Mouse (Mus musculus) gastrocnemius, adult 18-20 months (tissue): ENCODE results near the gene Fat1. TPM values are rescaled to one million over a fixed set of nuclear protein-coding genes. Genes with fewer than 3 reads are reported as not detected.
A peak's percentile ranks its signal among the peaks of the same experiment; 100 is the strongest.
"Not testable (repeated sequence)": the region's sequence is repeated elsewhere in the genome, so short reads cannot be mapped to it uniquely, and the experiment has no call there.

Source experiments
- DNase-seq: peaks from one replicate; pipeline ENCODE4 v3.0.0; 2021; ENCODE audit warnings: low spot score
- total RNA-seq, 2 experiments: library from RNA; stranded (reverse); gene quantifications; 2 replicates each; pipeline ENCODE4 v1.2.3; 2021

The Fat1 gene
- total RNA-seq, 2 experiments from 2014 or later: 2.1 to 2.7 TPM

GRCm38 (mm10) chr8:45064197-45064869 lies 129.1 kb downstream of the Fat1 start:
- no peak for DNase-seq

DNA sequence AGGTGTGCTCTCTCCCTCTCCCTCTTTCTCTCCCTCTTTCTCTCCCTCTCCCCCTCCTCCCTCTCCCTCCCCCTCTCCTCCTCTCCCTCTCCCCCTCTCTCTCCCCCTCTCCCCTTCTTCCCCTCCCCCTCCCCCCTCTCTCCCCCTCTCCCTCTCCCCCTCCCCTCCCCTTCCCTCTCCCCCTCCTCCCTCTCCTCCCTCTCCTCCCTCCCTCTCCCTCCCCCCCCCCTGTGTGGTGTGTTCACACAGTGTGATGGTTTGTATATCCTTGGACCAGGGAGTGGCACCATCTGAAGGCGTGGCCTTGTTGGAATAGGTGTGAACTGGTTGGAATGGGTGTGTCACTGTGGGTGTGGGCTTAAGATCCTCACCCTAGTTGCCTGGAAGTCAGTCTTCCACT lies 130.1 kb downstream of the Fat1 start:
- DNase-seq: not testable (repeated sequence)

DNA sequence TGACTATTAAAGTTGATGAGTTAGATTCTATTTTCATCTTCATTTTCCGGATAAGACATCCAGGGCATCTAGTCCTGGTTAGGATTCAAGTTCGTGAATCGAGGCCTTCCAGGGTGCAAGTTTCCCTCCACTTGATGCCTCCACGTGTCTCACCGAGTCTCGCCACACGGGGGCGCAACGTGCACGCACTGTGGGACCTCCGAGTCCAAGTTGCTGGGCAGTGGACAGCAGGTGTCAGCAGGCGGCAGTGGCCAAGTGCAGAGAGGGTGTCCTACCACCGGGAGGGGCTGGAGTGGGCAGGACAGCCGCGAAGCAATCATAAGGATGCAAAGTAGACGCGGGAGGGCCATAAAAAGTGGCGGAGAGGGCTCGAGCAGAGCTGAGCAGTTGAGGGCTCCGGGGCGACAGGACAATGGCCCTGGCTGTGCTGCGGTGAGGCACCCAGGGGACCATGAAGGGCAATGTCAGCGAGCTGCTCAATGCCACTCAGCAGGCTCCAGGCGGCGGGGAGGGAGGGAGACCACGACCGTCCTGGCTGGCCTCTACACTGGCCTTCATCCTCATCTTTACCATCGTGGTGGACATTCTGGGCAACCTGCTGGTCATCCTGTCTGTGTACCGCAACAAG lies 133.6 kb downstream of the Fat1 start, which contains the start of gene Mtnr1a:
Gene Mtnr1a, plus strand, starts transcription at position 379 of the 628 bp plus-strand sequence.
- DNase-seq: peak; percentile 77

- no peak for DNase-seq
Measured at GRCm38 (mm10) chr8:45070949-45071348, 135.7 kb downstream of the Fat1 start.

DNA sequence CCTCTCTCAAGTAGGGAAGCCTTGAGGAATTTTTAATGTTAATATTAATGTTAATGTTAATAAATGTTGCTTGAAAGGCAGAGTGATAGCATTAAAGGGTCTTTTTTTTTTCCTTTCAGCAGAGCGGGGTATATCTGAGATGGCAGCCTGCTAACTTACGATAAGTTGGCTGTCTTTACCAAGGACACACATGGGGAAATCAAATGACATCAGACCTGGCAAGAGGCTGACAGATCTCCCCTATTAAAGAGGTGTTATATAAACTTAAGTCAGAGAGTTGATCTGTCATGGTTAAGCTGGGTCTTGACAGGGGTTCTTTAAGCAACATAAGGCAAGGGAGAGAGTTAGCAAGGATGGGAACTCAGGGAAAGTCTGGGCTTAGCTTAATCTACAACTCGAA lies 145.6 kb downstream of the Fat1 start:
- no peak for DNase-seq

DNA sequence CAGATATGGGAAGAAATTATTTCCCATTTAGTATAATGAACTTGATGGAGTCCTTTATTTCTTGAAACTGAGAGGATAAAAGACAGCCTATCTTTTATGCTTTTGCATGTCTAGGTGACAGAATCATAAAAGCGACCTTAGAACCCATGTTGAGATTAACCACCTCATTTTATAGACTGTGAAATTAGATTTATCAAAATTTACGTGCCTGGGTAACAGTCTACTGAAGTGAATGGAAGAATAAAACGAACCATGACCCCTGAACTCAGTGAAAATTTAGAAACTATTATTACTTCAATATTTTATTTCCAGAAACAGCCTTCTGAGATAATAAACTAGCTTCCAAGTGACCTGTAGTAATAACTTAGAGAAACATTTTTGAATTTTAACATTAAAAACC lies 158.4 kb downstream of the Fat1 start:
- no peak for DNase-seq

Other genes with a start within 250 kb of the Fat1 start
- gene Mtnr1a, start 133.7 kb downstream of the Fat1 start, total RNA-seq: not detected